Comparison of ENCODE assay signal across 24 mouse cellular contexts in the genomic region with DNA sequence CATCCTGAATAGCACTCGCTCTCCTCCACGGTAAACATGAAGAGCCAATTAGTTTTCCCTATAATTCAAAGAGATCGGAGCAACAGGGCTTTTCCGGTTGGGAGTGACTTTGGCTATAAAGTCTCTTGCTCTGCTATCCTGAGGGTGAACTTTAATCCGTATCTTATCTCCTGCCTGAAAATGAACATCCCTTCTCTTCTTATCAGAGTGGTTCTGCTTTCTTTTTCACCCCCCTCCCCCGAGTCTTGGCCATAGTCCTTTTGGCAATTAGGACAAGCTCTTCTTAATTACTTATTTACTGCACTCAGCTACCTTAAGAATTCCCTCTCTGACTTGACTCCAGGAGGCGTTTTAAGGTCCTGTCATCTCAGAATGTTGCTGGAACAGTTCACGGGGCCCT. TPM values are rescaled to one million over a fixed set of nuclear protein-coding genes. Genes with fewer than 3 reads are reported as not detected.
DNase-seq lines count a peak whose midpoint lies in the region; TF ChIP-seq lines count a peak whose summit lies in the region.
"Had no signal": no experiment of that assay in that cellular context is flagged by ENCODE, and none has a peak within 500 bp of the region (broad histone marks: within the 10 kb centered on the region; RNA-seq: fewer than 3 reads in every experiment).

No protein-coding gene starts in this region.

- H3K27ac ChIP-seq in kidney, adult 2 months (ENCODE audit: insufficient read depth, low read depth, low read length): no peak overlapping the region
- H3K27ac ChIP-seq: forebrain, embryonic 10.5 days; forebrain, embryonic 13.5 days; gastrocnemius, adult 2 months; heart, embryonic 15.5 days; hindbrain, embryonic 14.5 days; hindbrain, postnatal 0 days had no signal

- H3K4me3 ChIP-seq in kidney, adult 2 months (ENCODE audit: insufficient read depth, low read depth, low read length): no peak overlapping the region
- H3K4me3 ChIP-seq: forebrain, embryonic 10.5 days; forebrain, embryonic 13.5 days; gastrocnemius, adult 2 months; heart, embryonic 12.5 days; heart, embryonic 15.5 days had no signal

- no peaks in the 10 kb centered on the region; the same call in 1 of the 2 replicates for H3K4me1 ChIP-seq in kidney, adult 2 months (ENCODE audit: control insufficient read depth, insufficient read depth, low read length)
- H3K4me1 ChIP-seq: forebrain, embryonic 13.5 days had no signal

- no peak for TF ChIP-seq CTCF in kidney, adult 2 months (conservative IDR thresholded peaks at IDR 0.05; ENCODE audit: insufficient read depth, insufficient read length, low read depth, low read length)

- peak; percentile 54 for DNase-seq in kidney, adult 2 months
- no peak for DNase-seq in kidney, postnatal 14 days
- peak; percentile 48 to 60 for DNase-seq in kidney, postnatal 36 days
- no peak for DNase-seq in kidney, adult 18-20 months
- DNase-seq in yolk sac, embryonic 10.5 days (ENCODE audit: low spot score): peak; percentile 30
- DNase-seq in heart, adult 11 months: no peak
- DNase-seq: adrenal gland, postnatal 10 days; adrenal gland, postnatal 36 days; cerebellum, adult 18-20 months; cerebellum, adult 9-10 months; cerebellum, postnatal 14 days; gastrocnemius, adult 2 months; gastrocnemius, postnatal 14 days; heart, adult 18-20 months; heart, postnatal 14 days; heart, postnatal 4 days had no signal

- no peaks in the 10 kb centered on the region for H3K27me3 ChIP-seq in kidney, adult 2 months (replicated peaks; ENCODE audit: control insufficient read depth, insufficient read depth, low read length)
- H3K27me3 ChIP-seq: forebrain, embryonic 13.5 days; Patski had no signal

- WGBS in kidney, adult 2 months: 24% methylated on average over 8 of the region's 8 CpGs

- TF ChIP-seq POLR2A in kidney, adult 2 months (IDR thresholded peaks at IDR 0.05; ENCODE audit: low read depth, low read length): no peak

- H3K36me3 ChIP-seq in kidney, adult 2 months (ENCODE audit: control insufficient read depth, insufficient read depth, low read length): no peaks in the 10 kb centered on the region
- H3K36me3 ChIP-seq: forebrain, embryonic 10.5 days; heart, embryonic 12.5 days; heart, embryonic 15.5 days had no signal

RNA-seq across cellular contexts. Expression of a gene that starts 8.2 kb away (rescaled TPM):
- polyA plus RNA-seq in kidney, adult 2 months (2012; rRNA removed): 241 and 309 TPM in 2 replicates
- polyA plus RNA-seq: forebrain, embryonic 13.5 days; forebrain, embryonic 16.5 days; hindbrain, embryonic 14.5 days had no signal

Comparison
In these comparisons a context has a peak if more than half of its experiments do, and no peak if none do; other contexts are left out.
1. DNase-seq: peak in kidney, adult 2 months (single experiment), kidney, postnatal 36 days (2 of 2) and yolk sac, embryonic 10.5 days (single experiment); none in kidney, postnatal 14 days (single experiment), kidney, adult 18-20 months (single experiment) and heart, adult 11 months (single experiment).